Mouse (Mus musculus): ENCODE measurements around the gene Tbc1d14. TPM values are rescaled to one million over a fixed set of nuclear protein-coding genes. Genes with fewer than 3 reads are reported as not detected.
A peak's percentile ranks its signal among the peaks of the same experiment; 100 is the strongest.

Tbc1d14 gene
- polyA plus RNA-seq, 1 experiment from 2014 or later, result 16.8 TPM

DNA sequence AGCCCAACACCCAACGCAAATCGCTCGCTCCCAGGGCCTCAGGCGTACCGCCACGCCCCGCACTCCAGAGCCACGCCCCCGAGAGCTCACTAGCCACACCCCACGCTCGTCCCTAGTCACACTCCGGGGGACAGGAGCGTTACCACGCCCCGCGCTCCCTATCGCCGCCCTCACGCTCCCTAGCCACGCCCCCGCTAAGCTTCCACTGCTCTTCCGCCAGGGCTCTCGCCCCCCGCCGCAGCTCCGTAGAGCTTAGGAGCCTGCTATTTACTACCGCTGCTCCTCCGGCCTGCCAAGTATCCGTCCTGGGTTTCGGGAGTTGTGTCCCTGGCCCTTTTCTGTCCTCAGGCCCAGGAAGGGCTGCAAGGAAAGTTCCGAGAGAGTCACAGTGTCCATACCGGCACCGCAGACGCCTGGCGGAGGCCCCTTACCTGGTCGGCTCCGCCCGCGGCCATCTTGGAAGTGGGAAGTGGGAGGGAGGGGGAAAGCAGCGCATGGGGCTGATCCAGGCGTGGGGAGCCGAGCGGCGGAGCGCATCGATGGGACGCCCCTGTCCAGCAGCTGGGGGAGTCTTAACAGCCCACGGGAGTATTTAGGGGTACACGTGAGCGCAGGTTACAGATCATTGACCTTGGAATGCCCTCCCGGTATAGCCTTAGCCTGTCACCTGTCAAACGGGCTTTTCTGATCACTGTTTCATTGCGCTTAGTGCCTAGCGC is 11.0 kb downstream of the Tbc1d14 start:
- ATAC-seq, result peak; percentile 97
- Histone ChIP-seq H3K4me2 (replicated peaks; ENCODE audit: low read depth) (peak overlapping the region; percentile 96), H3K4me3 (ENCODE audit: low read depth, low read length) (peak overlapping the region; percentile 81), H3K9ac (ENCODE audit: low read depth, low read length) (peak overlapping the region; percentile 79), H3K27me3 (replicated peaks; ENCODE audit: control insufficient read depth, insufficient read depth, low read length) (no peaks in the 10 kb centered on the region), H3K36me3 (ENCODE audit: control insufficient read depth, insufficient read depth) (no peaks in the 10 kb centered on the region), H3K4me1 (replicated peaks; ENCODE audit: control insufficient read depth, insufficient read depth, low read length) (peaks cover 17% of the 10 kb centered on the region; the same call in 1 of the 2 replicates), H3K27ac (ENCODE audit: low read depth, low read length) (peak overlapping the region; percentile 89), H3K9me3 (ENCODE audit: control insufficient read depth) (no peaks in the 10 kb centered on the region)
- WGBS, result 1% methylated on average over 44 of the region's 54 CpGs
- peak; percentile 21; the same call in 1 of the 2 replicates for TF ChIP-seq CTCF (IDR thresholded peaks at IDR 0.05; ENCODE audit: low read depth)

- Histone ChIP-seq H3K4me2 (replicated peaks; ENCODE audit: low read depth) (peak overlapping the region; percentile 96), H3K27me3 (replicated peaks; ENCODE audit: control insufficient read depth, insufficient read depth, low read length) (no peaks in the 10 kb centered on the region), H3K4me3 (ENCODE audit: low read depth, low read length) (peak overlapping the region; percentile 81), H3K27ac (ENCODE audit: low read depth, low read length) (peak overlapping the region; percentile 89; the same call in 1 of the 2 replicates), H3K4me1 (replicated peaks; ENCODE audit: control insufficient read depth, insufficient read depth, low read length) (peaks cover 17% of the 10 kb centered on the region; the same call in 1 of the 2 replicates), H3K36me3 (ENCODE audit: control insufficient read depth, insufficient read depth) (no peaks in the 10 kb centered on the region), H3K9me3 (ENCODE audit: control insufficient read depth) (no peaks in the 10 kb centered on the region), H3K9ac (ENCODE audit: low read depth, low read length) (peak overlapping the region; percentile 72)
- ATAC-seq, result peak; percentile 3
- 2% methylated on average over 39 of the region's 40 CpGs for WGBS
- peak; percentile 1; the same call in 1 of the 2 replicates for TF ChIP-seq CTCF (IDR thresholded peaks at IDR 0.05; ENCODE audit: low read depth)
Observed at GRCm38 (mm10) chr5:36581259-36581923, 11.7 kb downstream of the Tbc1d14 start.

GRCm38 (mm10) chr5:36579967-36580366 is 13.1 kb downstream of the Tbc1d14 start:
- no peak for TF ChIP-seq CTCF (IDR thresholded peaks at IDR 0.05; ENCODE audit: low read depth)
- Histone ChIP-seq H3K4me3 (ENCODE audit: low read depth, low read length) (no peak overlapping the region), H3K4me2 (replicated peaks; ENCODE audit: low read depth) (peak overlapping the region; percentile 96), H3K9ac (ENCODE audit: low read depth, low read length) (no peak overlapping the region), H3K27me3 (replicated peaks; ENCODE audit: control insufficient read depth, insufficient read depth, low read length) (no peaks in the 10 kb centered on the region), H3K36me3 (ENCODE audit: control insufficient read depth, insufficient read depth) (no peaks in the 10 kb centered on the region), H3K27ac (ENCODE audit: low read depth, low read length) (no peak overlapping the region), H3K4me1 (replicated peaks; ENCODE audit: control insufficient read depth, insufficient read depth, low read length) (peaks cover 17% of the 10 kb centered on the region; the same call in 1 of the 2 replicates), H3K9me3 (ENCODE audit: control insufficient read depth) (no peaks in the 10 kb centered on the region)
- WGBS, result 79% methylated on average over 7 of the region's 7 CpGs
- ATAC-seq, result no peak

DNA sequence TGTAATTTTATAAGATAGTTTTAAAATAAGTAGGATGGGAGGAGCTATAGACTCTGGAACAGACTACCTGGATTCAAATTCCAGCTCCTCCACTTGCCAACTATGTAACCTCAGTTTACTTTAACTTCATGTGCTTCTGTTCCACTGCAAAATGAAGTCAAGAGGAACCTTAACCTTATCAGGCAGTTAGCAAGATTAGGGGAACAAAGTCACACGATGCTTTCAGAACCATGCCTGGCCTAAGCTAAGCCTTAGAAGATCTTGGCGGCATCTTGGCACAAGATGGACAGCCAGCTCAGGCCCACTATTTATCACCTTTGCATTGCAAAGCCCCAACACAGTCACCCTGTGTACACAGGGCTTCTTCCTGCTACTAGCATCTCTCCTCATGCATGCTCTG is 14.1 kb downstream of the Tbc1d14 start:
- no peak overlapping the region for H3K27ac ChIP-seq (ENCODE audit: low read depth, low read length)
- no peak overlapping the region for H3K4me3 ChIP-seq (ENCODE audit: low read depth, low read length)
- H3K9ac ChIP-seq (ENCODE audit: low read depth, low read length), result no peak overlapping the region
- 42% methylated on average over 2 of the region's 2 CpGs for whole genome bisulfite sequencing
- H3K4me2 ChIP-seq (replicated peaks; ENCODE audit: low read depth), result 0 out of 2 replicates have a peak overlapping the region, but pooled peaks have one; percentile 96
- H3K36me3 ChIP-seq (ENCODE audit: control insufficient read depth, insufficient read depth), result no peaks in the 10 kb centered on the region
- no peak for TF ChIP-seq CTCF (IDR thresholded peaks at IDR 0.05; ENCODE audit: low read depth)
- no peaks in the 10 kb centered on the region for H3K9me3 ChIP-seq (ENCODE audit: control insufficient read depth)
- ATAC-seq, result no peak
- H3K27me3 ChIP-seq (replicated peaks; ENCODE audit: control insufficient read depth, insufficient read depth, low read length), result no peaks in the 10 kb centered on the region
- peaks cover 17% of the 10 kb centered on the region; the same call in 1 of the 2 replicates for H3K4me1 ChIP-seq (replicated peaks; ENCODE audit: control insufficient read depth, insufficient read depth, low read length)

DNA sequence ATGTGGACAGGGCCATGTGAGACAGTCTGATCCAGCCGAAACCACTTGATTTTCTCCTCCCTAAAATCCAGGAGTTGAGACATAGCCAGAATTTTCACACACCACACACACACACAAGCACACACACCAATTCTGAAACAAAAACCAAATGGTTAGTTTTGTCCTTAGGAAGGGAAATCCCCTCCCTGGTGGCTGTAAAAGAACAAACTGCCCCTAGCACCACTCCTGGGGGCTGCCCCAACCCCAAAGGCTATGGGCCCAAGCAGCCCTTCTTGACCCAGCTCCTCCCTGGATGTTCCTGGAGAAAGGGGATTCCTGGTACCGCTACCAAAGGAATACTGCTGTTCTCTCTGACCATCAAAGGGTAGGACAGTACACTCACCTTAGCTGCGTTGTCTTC is 16.6 kb downstream of the Tbc1d14 start:
- TF ChIP-seq CTCF (IDR thresholded peaks at IDR 0.05; ENCODE audit: low read depth), result no peak
- no peak overlapping the region for H3K4me2 ChIP-seq (replicated peaks; ENCODE audit: low read depth)
- peak overlapping the region; percentile 92; the same call in 1 of the 2 replicates for H3K27ac ChIP-seq (ENCODE audit: low read depth, low read length)
- no peaks in the 10 kb centered on the region for H3K9me3 ChIP-seq (ENCODE audit: control insufficient read depth)
- peaks cover 18% of the 10 kb centered on the region for H3K4me1 ChIP-seq (replicated peaks; ENCODE audit: control insufficient read depth, insufficient read depth, low read length)
- no peak overlapping the region for H3K9ac ChIP-seq (ENCODE audit: low read depth, low read length)
- no peak for ATAC-seq
- peaks cover 7% of the 10 kb centered on the region; the same call in 1 of the 2 replicates for H3K36me3 ChIP-seq (ENCODE audit: control insufficient read depth, insufficient read depth)
- WGBS, result 89% methylated on average over 3 of the region's 3 CpGs
- no peak overlapping the region for H3K4me3 ChIP-seq (ENCODE audit: low read depth, low read length)
- H3K27me3 ChIP-seq (replicated peaks; ENCODE audit: control insufficient read depth, insufficient read depth, low read length), result no peaks in the 10 kb centered on the region

DNA sequence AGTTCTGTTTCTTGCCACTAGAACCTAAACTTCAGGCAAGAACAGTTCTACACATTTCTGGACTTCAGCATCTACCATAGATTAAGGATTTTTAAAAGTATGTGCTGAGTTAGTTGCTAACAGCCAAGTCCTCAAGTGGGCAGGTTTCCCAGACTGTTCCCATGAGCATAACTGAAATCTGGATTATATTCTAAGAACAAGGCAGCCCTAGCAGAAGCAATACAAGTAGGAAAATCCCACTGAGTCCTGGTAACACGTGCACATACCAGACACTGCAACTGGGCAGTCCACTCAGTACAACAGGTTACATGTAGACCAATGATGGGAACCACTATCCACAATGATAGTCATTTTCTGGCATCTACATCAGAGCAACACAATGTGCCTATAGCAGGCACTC is 17.3 kb downstream of the Tbc1d14 start:
- no peak for TF ChIP-seq CTCF (IDR thresholded peaks at IDR 0.05; ENCODE audit: low read depth)

More for the DNA sequence above, 17.3 kb downstream of the Tbc1d14 start:
- no peaks in the 10 kb centered on the region for H3K27me3 ChIP-seq (replicated peaks; ENCODE audit: control insufficient read depth, insufficient read depth, low read length)
- H3K4me1 ChIP-seq (replicated peaks; ENCODE audit: control insufficient read depth, insufficient read depth, low read length), result peaks cover 14% of the 10 kb centered on the region
- H3K9ac ChIP-seq (ENCODE audit: low read depth, low read length), result no peak overlapping the region
- H3K4me2 ChIP-seq (replicated peaks; ENCODE audit: low read depth), result no peak overlapping the region
- H3K27ac ChIP-seq (ENCODE audit: low read depth, low read length), result peak overlapping the region; percentile 92
- 67% methylated on average over 1 of the region's 1 CpGs for WGBS
- peaks cover 14% of the 10 kb centered on the region; the same call in 1 of the 2 replicates for H3K36me3 ChIP-seq (ENCODE audit: control insufficient read depth, insufficient read depth)
- H3K4me3 ChIP-seq (ENCODE audit: low read depth, low read length), result no peak overlapping the region
- ATAC-seq, result no peak
- no peaks in the 10 kb centered on the region for H3K9me3 ChIP-seq (ENCODE audit: control insufficient read depth)
